Comparison of ENCODE assay signal across 14 mouse cellular contexts in the genomic region with DNA sequence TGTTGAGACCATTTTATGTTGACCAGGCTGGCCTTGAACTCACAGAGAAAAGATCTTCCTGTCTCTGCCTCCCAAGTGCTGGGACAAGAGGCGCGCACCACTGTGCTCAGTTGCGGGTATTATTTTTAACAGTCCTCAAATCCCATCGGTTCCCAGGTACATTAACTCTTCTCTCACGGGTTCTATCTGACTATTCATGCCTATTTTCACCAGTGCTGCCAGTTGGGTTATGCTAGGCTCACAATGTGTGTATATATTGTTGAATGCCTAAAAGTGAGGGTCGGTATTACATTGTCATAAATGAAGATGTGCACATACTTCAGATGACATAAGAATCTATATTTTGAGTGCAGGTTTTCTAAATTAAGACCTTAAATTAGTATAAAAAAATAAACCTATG.
DNase-seq lines count a peak whose midpoint lies in the region; ATAC-seq and TF ChIP-seq lines count a peak whose summit lies in the region.
"Had no signal": no experiment of that assay in that cellular context is flagged by ENCODE, and none has a peak within 500 bp of the region (broad histone marks: within the 10 kb centered on the region; RNA-seq: fewer than 3 reads in every experiment).

No protein-coding gene starts in this region.

- no peak for TF ChIP-seq CTCF in hindbrain, postnatal 0 days (IDR thresholded peaks at IDR 0.05; ENCODE audit: low read depth)
- no peak for TF ChIP-seq CTCF in olfactory bulb, adult 2 months (IDR thresholded peaks at IDR 0.05; ENCODE audit: insufficient read depth, low read depth, low read length)

- no peak for ATAC-seq in midbrain, embryonic 12.5 days (ENCODE audit: low FRiP score, low read depth)
- ATAC-seq in midbrain, embryonic 11.5 days (ENCODE audit: low FRiP score) = no peak
- 0 out of 2 replicates have a peak, but pooled peaks have one; percentile 48 for ATAC-seq in forebrain, embryonic 16.5 days
- no peak for ATAC-seq in hindbrain, postnatal 0 days
- ATAC-seq: liver, postnatal 0 days had no signal

- no peak for TF ChIP-seq POLR2A in olfactory bulb, adult 2 months (IDR thresholded peaks at IDR 0.05; ENCODE audit: insufficient read depth, low read depth, low read length)

- H3K27ac ChIP-seq in midbrain, embryonic 12.5 days (replicated peaks) = peak overlapping the region; percentile 52
- H3K27ac ChIP-seq in midbrain, embryonic 11.5 days (ENCODE audit: low read depth, low read length) = no peak overlapping the region
- peak overlapping the region; percentile 48; the same call in 1 of the 2 replicates for H3K27ac ChIP-seq in forebrain, embryonic 16.5 days (ENCODE audit: low read length)
- peak overlapping the region; percentile 51; the same call in 1 of the 2 replicates for H3K27ac ChIP-seq in hindbrain, postnatal 0 days
- peak overlapping the region; percentile 80 for H3K27ac ChIP-seq in olfactory bulb, adult 2 months (ENCODE audit: insufficient read depth, low read depth, low read length)
- H3K27ac ChIP-seq: embryonic facial prominence, embryonic 15.5 days; kidney, postnatal 0 days; limb, embryonic 10.5 days had no signal

- H3K36me3 ChIP-seq in midbrain, embryonic 12.5 days = no peaks in the 10 kb centered on the region
- no peaks in the 10 kb centered on the region for H3K36me3 ChIP-seq in midbrain, embryonic 11.5 days (ENCODE audit: control insufficient read depth, insufficient read depth, low read length)
- no peaks in the 10 kb centered on the region for H3K36me3 ChIP-seq in forebrain, embryonic 16.5 days (ENCODE audit: control insufficient read depth, insufficient read depth)
- no peaks in the 10 kb centered on the region for H3K36me3 ChIP-seq in hindbrain, postnatal 0 days (ENCODE audit: insufficient read depth, low read length)
- H3K36me3 ChIP-seq: embryonic facial prominence, embryonic 15.5 days; limb, embryonic 10.5 days had no signal

- H3K27me3 ChIP-seq in midbrain, embryonic 12.5 days = no peaks in the 10 kb centered on the region
- H3K27me3 ChIP-seq in midbrain, embryonic 11.5 days (ENCODE audit: control insufficient read depth, insufficient read depth, low read length) = no peaks in the 10 kb centered on the region
- no peaks in the 10 kb centered on the region for H3K27me3 ChIP-seq in forebrain, embryonic 16.5 days (replicated peaks; ENCODE audit: control insufficient read depth, insufficient read depth, low read length)
- H3K27me3 ChIP-seq in hindbrain, postnatal 0 days (ENCODE audit: insufficient read depth, low read length) = no peaks in the 10 kb centered on the region
- H3K27me3 ChIP-seq: embryonic facial prominence, embryonic 15.5 days had no signal

- H3K9ac ChIP-seq in midbrain, embryonic 12.5 days (replicated peaks) = no peak overlapping the region
- no peak overlapping the region for H3K9ac ChIP-seq in midbrain, embryonic 11.5 days (ENCODE audit: low read length)
- no peak overlapping the region for H3K9ac ChIP-seq in forebrain, embryonic 16.5 days (replicated peaks; ENCODE audit: low read depth, low read length)
- no peak overlapping the region for H3K9ac ChIP-seq in hindbrain, postnatal 0 days (replicated peaks; ENCODE audit: low read length)
- H3K9ac ChIP-seq: embryonic facial prominence, embryonic 15.5 days; liver, postnatal 0 days had no signal

- no peak overlapping the region for H3K4me2 ChIP-seq in midbrain, embryonic 12.5 days (replicated peaks)
- H3K4me2 ChIP-seq in midbrain, embryonic 11.5 days = no peak overlapping the region
- H3K4me2 ChIP-seq in forebrain, embryonic 16.5 days (ENCODE audit: low read length) = no peak overlapping the region
- H3K4me2 ChIP-seq in hindbrain, postnatal 0 days (ENCODE audit: low read depth, low read length) = no peak overlapping the region
- H3K4me2 ChIP-seq: embryonic facial prominence, embryonic 15.5 days had no signal

- H3K4me3 ChIP-seq in midbrain, embryonic 12.5 days = no peak overlapping the region
- no peak overlapping the region for H3K4me3 ChIP-seq in midbrain, embryonic 11.5 days (ENCODE audit: low read depth, low read length)
- no peak overlapping the region for H3K4me3 ChIP-seq in forebrain, embryonic 16.5 days (replicated peaks; ENCODE audit: low read length)
- H3K4me3 ChIP-seq in hindbrain, postnatal 0 days (ENCODE audit: low read length) = no peak overlapping the region
- no peak overlapping the region for H3K4me3 ChIP-seq in olfactory bulb, adult 2 months (ENCODE audit: insufficient read depth, low read depth, low read length)
- H3K4me3 ChIP-seq: embryonic facial prominence, embryonic 15.5 days; limb, embryonic 10.5 days had no signal

- no peak for DNase-seq in midbrain, embryonic 11.5 days (ENCODE audit: low spot score, missing footprints)
- peak; percentile 3 for DNase-seq in hindbrain, postnatal 0 days (ENCODE audit: low spot score)
- no peak for DNase-seq in heart, postnatal 25 days (ENCODE audit: low spot score)
- no peak for DNase-seq in cerebellum, adult 9-11 months
- DNase-seq: cerebellum, adult 9-10 months; kidney, adult 18-20 months; liver, postnatal 0 days; lung, postnatal 10 days had no signal

- no peaks in the 10 kb centered on the region for H3K9me3 ChIP-seq in midbrain, embryonic 12.5 days
- H3K9me3 ChIP-seq in midbrain, embryonic 11.5 days (ENCODE audit: control insufficient read depth, low read length) = no peaks in the 10 kb centered on the region
- H3K9me3 ChIP-seq in forebrain, embryonic 16.5 days (ENCODE audit: control insufficient read depth, low read length) = no peaks in the 10 kb centered on the region
- no peaks in the 10 kb centered on the region for H3K9me3 ChIP-seq in hindbrain, postnatal 0 days (ENCODE audit: low read length)
- H3K9me3 ChIP-seq: embryonic facial prominence, embryonic 15.5 days; limb, embryonic 10.5 days had no signal

- WGBS in midbrain, embryonic 12.5 days = 92% methylated on average over 6 of the region's 6 CpGs
- WGBS in midbrain, embryonic 11.5 days = 94% methylated on average over 6 of the region's 6 CpGs
- WGBS in forebrain, embryonic 16.5 days = 85% methylated on average over 6 of the region's 6 CpGs
- WGBS in hindbrain, postnatal 0 days = 78% methylated on average over 6 of the region's 6 CpGs
- 51% methylated on average over 6 of the region's 6 CpGs for WGBS in olfactory bulb, adult 2 months

- intact Hi-C loops in heart, postnatal 25 days (cut with DNase I) = no loop called here

- peaks cover 2% of the 10 kb centered on the region; the same call in 1 of the 2 replicates for H3K4me1 ChIP-seq in midbrain, embryonic 12.5 days
- H3K4me1 ChIP-seq in midbrain, embryonic 11.5 days (ENCODE audit: control insufficient read depth, insufficient read depth, low read length) = no peaks in the 10 kb centered on the region
- peaks cover 3% of the 10 kb centered on the region; the same call in 1 of the 2 replicates for H3K4me1 ChIP-seq in forebrain, embryonic 16.5 days (replicated peaks; ENCODE audit: control insufficient read depth, insufficient read depth, low read length)
- no peaks in the 10 kb centered on the region for H3K4me1 ChIP-seq in hindbrain, postnatal 0 days (ENCODE audit: insufficient read depth, low read length)
- H3K4me1 ChIP-seq in olfactory bulb, adult 2 months (ENCODE audit: control insufficient read depth, insufficient read depth, low read length) = no peaks in the 10 kb centered on the region
- H3K4me1 ChIP-seq: embryonic facial prominence, embryonic 15.5 days; limb, embryonic 10.5 days had no signal
